Mouse (Mus musculus): ENCODE data around the gene Nr0b2. TPM values are rescaled to one million over a fixed set of nuclear protein-coding genes. Genes with fewer than 3 reads are reported as not detected.

The Nr0b2 gene
- polyA plus RNA-seq, 1 experiment from 2014 or later, result 0.56 TPM

DNA sequence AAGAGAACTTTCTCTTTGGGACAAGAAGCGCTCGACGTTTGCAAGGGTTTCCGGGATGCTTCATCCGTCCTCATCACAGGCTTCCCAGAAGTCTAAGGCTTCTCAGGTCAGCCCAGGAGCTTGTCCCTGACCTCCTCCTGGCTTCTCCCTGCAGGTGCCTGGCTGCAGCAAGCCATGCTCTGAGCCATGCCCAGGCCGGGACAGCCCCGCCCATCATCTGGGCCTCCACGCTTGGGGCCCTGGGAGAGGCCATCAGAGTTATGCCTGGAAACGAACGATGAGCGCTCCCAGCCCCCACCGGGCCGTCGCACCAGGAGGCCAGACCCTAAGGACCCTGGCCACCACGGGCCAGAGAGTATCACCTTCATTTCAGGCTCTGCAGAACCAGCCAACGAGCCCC is 25.4 kb upstream of the Nr0b2 start:
- H3K4me2 ChIP-seq, result no peak overlapping the region

DNA sequence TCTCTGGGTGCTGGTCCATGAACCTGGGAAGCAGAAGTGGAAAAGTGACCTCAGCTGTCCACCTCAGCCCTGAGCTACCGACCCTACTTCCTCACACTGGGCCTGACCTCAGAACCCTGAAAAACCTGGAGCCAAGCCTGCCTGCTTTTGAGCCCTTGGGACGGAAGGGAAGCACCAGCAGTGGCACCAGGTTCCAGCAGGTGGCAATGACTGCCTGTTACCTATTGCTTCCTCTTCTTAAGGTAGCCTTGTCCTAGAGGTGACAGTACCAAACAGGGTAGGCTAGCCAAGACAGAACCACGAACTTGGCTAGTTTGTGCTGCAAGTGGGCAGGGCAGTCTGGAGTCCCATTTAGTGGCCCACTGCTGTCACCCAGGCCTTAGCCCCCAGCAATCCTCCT is 20.4 kb upstream of the Nr0b2 start:
- Histone ChIP-seq H3K27me3 (replicated peaks) (no peaks in the 10 kb centered on the region), H3K4me1 (peaks cover 7% of the 10 kb centered on the region; the same call in 1 of the 2 replicates), H3K9ac (no peak overlapping the region), H3K9me3 (replicated peaks) (no peaks in the 10 kb centered on the region), H3K4me2 (no peak overlapping the region), H3K4me3 (no peak overlapping the region), H3K27ac (no peak overlapping the region), H3K36me3 (peaks cover 96% of the 10 kb centered on the region)
- no peak for ATAC-seq
- WGBS (ENCODE audit: insufficient replicate concordance), result 74% methylated on average over 3 of the region's 3 CpGs

More for the DNA sequence above, 25.4 kb upstream of the Nr0b2 start:
- Histone ChIP-seq H3K4me1 (peaks cover 5% of the 10 kb centered on the region; the same call in 1 of the 2 replicates), H3K9me3 (replicated peaks) (no peaks in the 10 kb centered on the region), H3K27ac (no peak overlapping the region), H3K36me3 (peaks cover 47% of the 10 kb centered on the region), H3K27me3 (replicated peaks) (peaks cover 3% of the 10 kb centered on the region; the same call in 1 of the 2 replicates), H3K9ac (no peak overlapping the region), H3K4me3 (no peak overlapping the region)
- 66% methylated on average over 16 of the region's 16 CpGs for WGBS (ENCODE audit: insufficient replicate concordance)
- no peak for ATAC-seq

DNA sequence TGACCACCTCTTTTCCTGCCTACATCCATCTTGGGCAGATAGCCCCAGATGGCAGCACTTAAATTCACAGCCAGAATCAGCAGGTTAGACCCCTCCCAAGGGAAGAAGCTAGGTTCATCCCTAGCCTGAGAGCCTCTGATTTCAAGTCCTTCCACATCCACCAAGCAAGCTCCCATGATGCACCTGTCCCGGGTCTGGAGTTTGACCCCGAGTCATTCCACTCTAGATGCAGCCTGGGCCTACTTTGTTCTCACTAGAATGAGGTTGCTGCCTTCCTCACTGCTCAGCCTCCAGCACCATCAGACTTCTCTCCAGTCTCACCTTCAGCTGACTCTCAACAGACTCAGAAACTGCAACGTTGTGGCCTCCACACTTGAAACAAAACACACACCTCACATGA is 17.1 kb upstream of the Nr0b2 start:
- no peaks in the 10 kb centered on the region for H3K27me3 ChIP-seq (replicated peaks)
- H3K9ac ChIP-seq, result no peak overlapping the region
- 66% methylated on average over 3 of the region's 3 CpGs for WGBS (ENCODE audit: insufficient replicate concordance)
- H3K36me3 ChIP-seq, result peaks cover 99% of the 10 kb centered on the region
- no peak overlapping the region for H3K4me3 ChIP-seq
- ATAC-seq, result no peak
- H3K9me3 ChIP-seq (replicated peaks), result no peaks in the 10 kb centered on the region
- peaks cover 3% of the 10 kb centered on the region; the same call in 1 of the 2 replicates for H3K4me1 ChIP-seq
- no peak overlapping the region for H3K4me2 ChIP-seq
- no peak overlapping the region for H3K27ac ChIP-seq

GRCm38 (mm10) chr4:133536652-133537051 is 16.5 kb upstream of the Nr0b2 start:
- H3K36me3 ChIP-seq, result peaks cover 99% of the 10 kb centered on the region
- whole genome bisulfite sequencing (ENCODE audit: insufficient replicate concordance), result 81% methylated on average over 5 of the region's 5 CpGs
- no peaks in the 10 kb centered on the region for H3K27me3 ChIP-seq (replicated peaks)
- no peaks in the 10 kb centered on the region for H3K9me3 ChIP-seq (replicated peaks)
- H3K27ac ChIP-seq, result no peak overlapping the region
- peaks cover 3% of the 10 kb centered on the region; the same call in 1 of the 2 replicates for H3K4me1 ChIP-seq
- no peak overlapping the region for H3K9ac ChIP-seq
- no peak overlapping the region for H3K4me2 ChIP-seq
- no peak overlapping the region for H3K4me3 ChIP-seq
- no peak for ATAC-seq

GRCm38 (mm10) chr4:133545272-133546231 is 7.6 kb upstream of the Nr0b2 start, which contains the start of gene Nudc:
Gene Nudc (minus strand): TSS chr4:133545996.
- peak within 1 kb of the TSS; percentile 75 for H3K4me2 ChIP-seq
- H3K36me3 ChIP-seq, result peaks cover 37% of the 10 kb centered on the region
- peak within 1 kb of the TSS; percentile 83 for H3K4me3 ChIP-seq
- WGBS (ENCODE audit: insufficient replicate concordance), result 1% methylated on average over 63 of the region's 77 CpGs
- H3K9ac ChIP-seq, result peak within 1 kb of the TSS; percentile 92
- peak; percentile 98 for ATAC-seq
- H3K4me1 ChIP-seq, result peaks cover 24% of the 10 kb centered on the region
- H3K27me3 ChIP-seq (replicated peaks), result no peaks in the 10 kb centered on the region
- no peaks in the 10 kb centered on the region for H3K9me3 ChIP-seq (replicated peaks)
- H3K27ac ChIP-seq, result peak within 1 kb of the TSS; percentile 83

GRCm38 (mm10) chr4:133552029-133552428 is 1.1 kb upstream of the Nr0b2 start:
- Histone ChIP-seq H3K27ac (no peak overlapping the region), H3K36me3 (no peaks in the 10 kb centered on the region), H3K4me3 (no peak overlapping the region), H3K4me1 (peaks cover 25% of the 10 kb centered on the region), H3K27me3 (replicated peaks) (0 out of 2 replicates have a peak, but pooled peaks cover 13% of the 10 kb centered on the region), H3K4me2 (no peak overlapping the region), H3K9ac (no peak overlapping the region), H3K9me3 (replicated peaks) (no peaks in the 10 kb centered on the region)
- no peak for ATAC-seq
- 79% methylated on average over 1 of the region's 1 CpGs for WGBS (ENCODE audit: insufficient replicate concordance)

- Histone ChIP-seq H3K4me1 (peaks cover 25% of the 10 kb centered on the region), H3K36me3 (no peaks in the 10 kb centered on the region), H3K4me3 (no peak overlapping the region), H3K9ac (no peak overlapping the region), H3K27ac (no peak overlapping the region), H3K27me3 (replicated peaks) (peaks cover 13% of the 10 kb centered on the region; the same call in 1 of the 2 replicates), H3K4me2 (peak overlapping the region; percentile 11), H3K9me3 (replicated peaks) (no peaks in the 10 kb centered on the region)
- no peak for ATAC-seq
- WGBS (ENCODE audit: insufficient replicate concordance), result 50% methylated on average over 19 of the region's 19 CpGs
These were observed 513 bp downstream of the Nr0b2 start for GRCm38 (mm10) chr4:133553448-133554330.

- ATAC-seq, result peak; percentile 79
- H3K4me3 ChIP-seq, result no peak overlapping the region
- no peaks in the 10 kb centered on the region for H3K9me3 ChIP-seq (replicated peaks)
- no peaks in the 10 kb centered on the region for H3K36me3 ChIP-seq
- no peak overlapping the region for H3K9ac ChIP-seq
- H3K4me2 ChIP-seq, result no peak overlapping the region
- H3K27me3 ChIP-seq (replicated peaks), result peaks cover 9% of the 10 kb centered on the region; the same call in 1 of the 2 replicates
- peaks cover 21% of the 10 kb centered on the region for H3K4me1 ChIP-seq
- H3K27ac ChIP-seq, result peak overlapping the region; percentile 53; the same call in 1 of the 2 replicates
- WGBS (ENCODE audit: insufficient replicate concordance), result 48% methylated on average over 10 of the region's 10 CpGs
These were observed 4.0 kb downstream of the Nr0b2 start for GRCm38 (mm10) chr4:133557041-133557717.

DNA sequence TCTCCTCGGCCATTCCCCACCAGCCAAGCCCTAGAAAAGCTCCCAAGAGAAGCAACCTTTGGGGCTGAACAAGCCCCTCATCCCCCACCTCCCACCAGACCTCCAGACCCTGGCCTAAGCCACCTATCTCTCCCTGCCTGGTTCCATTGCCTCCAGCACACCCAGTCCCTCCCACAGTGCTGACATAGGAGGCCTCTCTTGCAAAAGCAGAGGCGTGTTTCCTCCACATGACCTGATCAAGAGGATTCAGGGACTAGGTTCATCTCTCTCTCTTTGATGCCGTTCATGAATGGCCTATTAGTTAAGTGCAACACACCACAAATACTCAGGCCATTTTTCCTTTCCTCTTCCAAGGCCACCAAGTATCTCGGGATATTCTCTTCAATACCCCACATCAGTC is 6.7 kb downstream of the Nr0b2 start:
- peaks cover 4% of the 10 kb centered on the region; the same call in 1 of the 2 replicates for H3K27me3 ChIP-seq (replicated peaks)
- H3K4me3 ChIP-seq, result no peak overlapping the region
- H3K27ac ChIP-seq, result no peak overlapping the region
- H3K4me2 ChIP-seq, result no peak overlapping the region
- H3K4me1 ChIP-seq, result no peaks in the 10 kb centered on the region; the same call in 1 of the 2 replicates
- ATAC-seq, result no peak
- H3K9me3 ChIP-seq (replicated peaks), result no peaks in the 10 kb centered on the region; the same call in 1 of the 2 replicates
- H3K9ac ChIP-seq, result no peak overlapping the region
- WGBS (ENCODE audit: insufficient replicate concordance), result 50% methylated on average over 4 of the region's 4 CpGs
- no peaks in the 10 kb centered on the region for H3K36me3 ChIP-seq

GRCm38 (mm10) chr4:133561622-133562021 is 8.4 kb downstream of the Nr0b2 start:
- Histone ChIP-seq H3K36me3 (no peaks in the 10 kb centered on the region), H3K27ac (no peak overlapping the region), H3K4me3 (no peak overlapping the region), H3K4me1 (no peaks in the 10 kb centered on the region; the same call in 1 of the 2 replicates), H3K9ac (no peak overlapping the region), H3K9me3 (replicated peaks) (no peaks in the 10 kb centered on the region; the same call in 1 of the 2 replicates), H3K27me3 (replicated peaks) (no peaks in the 10 kb centered on the region; the same call in 1 of the 2 replicates), H3K4me2 (no peak overlapping the region)
- ATAC-seq, result no peak
- WGBS (ENCODE audit: insufficient replicate concordance), result 67% methylated on average over 4 of the region's 4 CpGs

DNA sequence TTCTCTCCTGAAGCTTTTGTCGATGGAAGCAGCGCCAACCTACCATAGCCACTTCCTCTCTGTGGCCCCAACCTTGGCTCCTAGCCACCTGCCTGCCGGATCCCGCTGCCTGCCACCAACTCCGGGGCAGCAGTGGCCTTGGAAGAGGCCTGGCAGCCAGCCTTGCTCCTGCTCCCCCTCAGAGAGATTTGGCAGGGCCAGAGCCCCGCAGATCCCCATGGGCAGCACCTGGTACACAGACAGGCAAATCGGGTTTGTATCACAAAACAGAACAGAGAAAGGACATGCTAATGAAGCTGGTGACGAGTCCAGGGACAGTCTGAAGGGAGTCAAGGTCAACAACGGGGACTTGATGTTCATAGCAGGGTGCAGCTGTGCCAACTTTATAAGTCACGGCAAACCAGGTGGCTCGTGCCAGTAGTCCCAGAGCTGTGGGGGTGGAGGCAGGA is 10.0 kb downstream of the Nr0b2 start:
- ATAC-seq, result no peak
- Histone ChIP-seq H3K27me3 (replicated peaks) (no peaks in the 10 kb centered on the region; the same call in 1 of the 2 replicates), H3K4me2 (no peak overlapping the region), H3K27ac (no peak overlapping the region), H3K4me1 (peaks cover 5% of the 10 kb centered on the region; the same call in 1 of the 2 replicates), H3K4me3 (no peak overlapping the region), H3K36me3 (no peaks in the 10 kb centered on the region), H3K9ac (no peak overlapping the region), H3K9me3 (replicated peaks) (no peaks in the 10 kb centered on the region; the same call in 1 of the 2 replicates)
- WGBS (ENCODE audit: insufficient replicate concordance), result 62% methylated on average over 11 of the region's 11 CpGs

Data from liver, embryonic 12.5 days (tissue).